Mouse (Mus musculus) brain, embryonic 14.5 days (tissue): ENCODE results near the gene Commd6.

Source experiments
- CTCF ChIP-seq: fragments of 200-500 bp; IDR thresholded peaks from 2 replicates; pipeline ENCODE4 v1.5.1; 2012; ENCODE audit warnings: inconsistent platforms, mild to moderate bottlenecking, moderate library complexity, borderline replicate concordance; ENCODE audit not compliant: insufficient read depth, insufficient read length; ENCODE audit errors: extremely low read depth
- POLR2A ChIP-seq: fragments of 200-500 bp; IDR thresholded peaks from 2 replicates; pipeline ENCODE4 v1.6.1; 2012; ENCODE audit warnings: mild to moderate bottlenecking, inconsistent platforms, borderline replicate concordance; ENCODE audit not compliant: poor library complexity, insufficient read depth, insufficient read length, severe bottlenecking; ENCODE audit errors: extremely low read depth

DNA sequence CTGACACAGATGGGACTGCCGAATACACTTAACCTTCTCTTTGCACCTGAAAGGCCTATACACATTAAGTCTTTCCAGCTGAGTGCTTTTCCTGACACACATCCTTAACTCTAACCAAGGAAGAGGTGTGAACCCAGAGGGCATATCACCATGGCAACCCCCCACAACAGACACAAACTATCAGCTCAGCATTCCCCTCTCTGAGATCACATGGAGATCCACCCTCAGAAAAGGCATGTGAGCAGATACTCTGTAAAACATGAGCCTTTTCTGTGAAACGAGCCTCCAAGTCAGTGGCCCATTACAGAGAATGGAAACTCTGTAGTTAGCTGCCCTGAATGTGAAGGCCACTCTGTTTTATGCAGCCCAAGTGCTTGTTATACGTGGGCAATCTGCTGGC lies 37.6 kb downstream of the Commd6 start:
- no peak for TF ChIP-seq POLR2A
- no peak for TF ChIP-seq CTCF
